Mouse (Mus musculus) right cerebral cortex, postnatal 4 days (tissue): ENCODE measurements around the gene Alas2.

Experiments used
- DNase-seq: peaks from one replicate; pipeline ENCODE4 v3.0.0-alpha.2; 2022

Alas2 gene

GRCm38 (mm10) chrX:150547239-150547638 lies at the start of gene Alas2:
TSS of gene Alas2 (plus strand) at chrX:150547375.
- DNase-seq: no peak

GRCm38 (mm10) chrX:150508696-150509095 lies 38.5 kb upstream of the Alas2 start:
- no peak for DNase-seq

- no peak for DNase-seq
Observed at GRCm38 (mm10) chrX:150510631-150511030, 36.5 kb upstream of the Alas2 start.

- DNase-seq: no peak
Observed at GRCm38 (mm10) chrX:150511274-150511673, 35.9 kb upstream of the Alas2 start.

GRCm38 (mm10) chrX:150514127-150514526 lies 33.0 kb upstream of the Alas2 start:
- no peak for DNase-seq

GRCm38 (mm10) chrX:150516015-150516414 lies 31.2 kb upstream of the Alas2 start:
- DNase-seq: no peak

- no peak for DNase-seq
Observed at GRCm38 (mm10) chrX:150516477-150516876, 30.7 kb upstream of the Alas2 start.

- DNase-seq: no peak
Observed at GRCm38 (mm10) chrX:150540111-150540510, 7.1 kb upstream of the Alas2 start.

- DNase-seq: no peak
Observed at GRCm38 (mm10) chrX:150541684-150542083, 5.5 kb upstream of the Alas2 start.

- no peak for DNase-seq
Observed at GRCm38 (mm10) chrX:150549639-150550038, 2.5 kb downstream of the Alas2 start.

- DNase-seq: no peak
Observed at GRCm38 (mm10) chrX:150551986-150552385, 4.8 kb downstream of the Alas2 start.

- no peak for DNase-seq
Observed at GRCm38 (mm10) chrX:150554032-150554431, 6.9 kb downstream of the Alas2 start.

- DNase-seq: no peak
Observed at GRCm38 (mm10) chrX:150564644-150565357, 17.6 kb downstream of the Alas2 start.

- DNase-seq: no peak
Observed at GRCm38 (mm10) chrX:150581921-150582320, 34.7 kb downstream of the Alas2 start.

- DNase-seq: no peak
Observed at GRCm38 (mm10) chrX:150585116-150585515, 37.9 kb downstream of the Alas2 start.

GRCm38 (mm10) chrX:150588023-150588764 lies 41.0 kb downstream of the Alas2 start, which contains the start of gene Pfkfb1:
TSS of gene Pfkfb1 (plus strand) at chrX:150588229.
- peak; percentile 75 for DNase-seq

GRCm38 (mm10) chrX:150589696-150590095 lies 42.5 kb downstream of the Alas2 start, which contains the start of gene Apex2:
TSS of gene Apex2 (minus strand) at chrX:150589868.
- DNase-seq: no peak

GRCm38 (mm10) chrX:150593266-150594035 lies 46.3 kb downstream of the Alas2 start:
- no peak for DNase-seq

- DNase-seq: no peak
Observed at GRCm38 (mm10) chrX:150594176-150594575, 47.0 kb downstream of the Alas2 start.

GRCm38 (mm10) chrX:150595016-150595760 lies 48.0 kb downstream of the Alas2 start:
- no peak for DNase-seq

GRCm38 (mm10) chrX:150598882-150599281 lies 51.7 kb downstream of the Alas2 start:
- no peak for DNase-seq
